Mouse (Mus musculus) right cerebral cortex, adult 18-20 months (tissue): ENCODE data around the gene Tecpr2.

ENCODE experiments used
- DNase-seq: peaks from one replicate; pipeline ENCODE4 v3.0.0; 2022; ENCODE audit warnings: mixed read lengths

Gene Tecpr2

DNA sequence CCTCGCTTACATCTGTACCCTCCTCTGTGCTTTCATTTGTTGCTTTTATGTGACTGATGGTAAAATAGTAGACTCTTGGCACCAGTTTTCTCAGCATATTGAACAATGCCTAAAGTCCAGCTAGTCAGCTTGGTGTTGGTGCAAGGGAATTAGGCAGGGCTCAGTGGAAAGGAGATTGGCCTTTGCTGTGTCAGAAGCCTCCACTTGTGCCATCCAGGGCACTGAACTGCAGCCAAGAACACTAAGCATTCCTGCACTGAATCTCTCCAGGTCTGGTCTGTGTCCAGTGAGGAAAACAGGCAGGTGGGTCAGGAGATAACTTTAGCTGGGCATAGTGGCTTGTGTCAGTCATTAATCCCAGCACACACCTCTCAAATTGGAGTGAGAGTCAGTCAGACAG lies 60.3 kb downstream of the Tecpr2 start:
- no peak for DNase-seq

DNA sequence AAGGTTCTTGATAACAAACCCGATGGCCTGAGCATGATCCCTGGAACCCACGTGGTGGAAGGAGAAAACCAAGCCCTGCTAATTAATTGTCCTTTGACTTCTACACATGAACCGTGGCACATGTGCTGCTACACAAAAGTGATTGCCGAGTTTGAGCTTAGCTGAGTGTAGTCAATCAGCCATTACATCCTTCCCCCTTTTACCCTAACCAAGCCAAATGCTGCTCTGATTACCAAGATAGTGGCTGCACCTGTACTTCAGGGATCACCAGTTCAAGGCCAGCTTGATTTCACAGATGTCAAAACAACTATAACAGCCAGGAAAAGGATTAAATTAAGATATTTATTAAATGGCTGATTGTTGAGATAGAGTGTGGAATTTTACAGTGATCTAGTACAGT lies 61.1 kb downstream of the Tecpr2 start:
- DNase-seq, result no peak

DNA sequence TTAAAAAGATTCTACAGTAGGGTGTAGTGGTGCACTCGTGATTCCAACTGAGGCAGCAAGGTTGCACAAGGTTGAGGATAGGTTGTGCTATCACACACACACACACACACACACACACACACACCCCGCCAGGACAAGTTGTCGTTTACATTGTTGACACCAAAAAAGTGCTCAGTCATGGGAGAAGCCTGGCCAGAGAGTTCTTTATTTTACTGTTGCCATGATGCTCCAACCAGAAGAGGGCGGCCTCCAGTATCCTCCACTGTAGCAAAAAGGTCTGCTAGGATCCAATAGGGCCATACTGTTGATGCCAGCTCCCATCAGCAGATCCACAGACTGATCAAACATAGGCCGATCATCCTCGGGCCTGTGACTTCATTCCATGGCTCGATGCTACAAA lies 62.2 kb downstream of the Tecpr2 start:
- DNase-seq, result no peak

DNA sequence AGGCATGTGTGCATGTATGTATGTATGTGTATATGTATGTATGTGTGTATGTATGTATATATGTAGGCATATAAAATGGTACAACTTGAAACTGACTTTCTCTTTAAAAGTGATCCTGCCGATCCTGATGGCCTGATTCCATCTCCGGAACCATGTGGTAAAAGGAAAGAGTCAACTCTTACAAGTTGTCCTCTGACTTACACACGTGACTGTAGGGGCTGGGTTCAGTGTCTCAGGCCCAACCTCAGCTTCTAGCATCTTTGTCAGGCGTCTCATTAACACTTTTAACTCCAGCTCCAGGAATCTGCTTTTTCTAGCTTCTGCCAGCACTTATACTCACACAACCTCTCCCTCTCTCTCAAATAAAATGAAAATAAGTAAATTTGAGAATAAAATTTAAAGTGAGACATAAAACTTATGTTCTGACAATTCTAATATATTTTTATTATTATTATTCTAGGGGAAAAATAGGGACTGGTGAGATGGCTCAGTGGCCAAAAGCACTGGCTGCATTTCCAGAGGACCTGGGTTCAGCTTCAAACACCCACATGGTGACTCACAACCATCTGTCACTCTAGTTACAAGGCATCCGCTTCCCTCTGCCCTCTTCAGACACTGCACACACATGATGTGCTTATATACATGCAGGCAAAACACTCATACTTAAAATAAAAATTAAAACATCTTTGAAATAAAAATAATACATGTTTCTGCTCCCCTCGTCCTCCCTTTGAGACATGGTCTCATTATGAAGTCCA lies 63.7 kb downstream of the Tecpr2 start:
- no peak for DNase-seq

- DNase-seq, result no peak
Measured at GRCm38 (mm10) chr12:110953443-110953842, 64.4 kb downstream of the Tecpr2 start.

- no peak for DNase-seq
Measured at GRCm38 (mm10) chr12:110953900-110954299, 64.8 kb downstream of the Tecpr2 start.

GRCm38 (mm10) chr12:110954351-110954991 lies 65.4 kb downstream of the Tecpr2 start:
- DNase-seq, result no peak

DNA sequence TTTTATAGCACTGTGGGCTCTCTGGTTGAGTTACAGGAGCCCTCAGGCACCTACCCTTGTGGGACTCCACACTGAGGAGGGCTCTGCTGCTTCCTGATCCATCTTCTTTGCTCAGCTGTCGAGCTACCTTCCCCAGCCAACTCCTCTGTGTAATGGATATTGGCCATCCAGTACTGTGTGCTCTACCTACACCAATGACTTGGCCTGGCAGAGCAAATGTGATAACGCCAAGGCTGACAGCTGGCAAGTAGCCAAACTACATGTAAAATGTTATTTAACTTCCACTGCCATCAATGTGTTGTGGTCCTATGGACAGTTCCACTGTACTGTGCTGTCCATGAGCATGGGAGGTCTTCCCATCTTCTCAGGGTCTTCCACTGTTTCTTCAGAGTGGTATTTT lies 72.9 kb downstream of the Tecpr2 start:
- no peak for DNase-seq

GRCm38 (mm10) chr12:110965500-110965899 lies 76.4 kb downstream of the Tecpr2 start:
- DNase-seq, result no peak

- DNase-seq, result no peak
Measured at GRCm38 (mm10) chr12:110966079-110966478, 77.0 kb downstream of the Tecpr2 start.

GRCm38 (mm10) chr12:110967146-110967545 lies 78.1 kb downstream of the Tecpr2 start:
- DNase-seq, result no peak

DNA sequence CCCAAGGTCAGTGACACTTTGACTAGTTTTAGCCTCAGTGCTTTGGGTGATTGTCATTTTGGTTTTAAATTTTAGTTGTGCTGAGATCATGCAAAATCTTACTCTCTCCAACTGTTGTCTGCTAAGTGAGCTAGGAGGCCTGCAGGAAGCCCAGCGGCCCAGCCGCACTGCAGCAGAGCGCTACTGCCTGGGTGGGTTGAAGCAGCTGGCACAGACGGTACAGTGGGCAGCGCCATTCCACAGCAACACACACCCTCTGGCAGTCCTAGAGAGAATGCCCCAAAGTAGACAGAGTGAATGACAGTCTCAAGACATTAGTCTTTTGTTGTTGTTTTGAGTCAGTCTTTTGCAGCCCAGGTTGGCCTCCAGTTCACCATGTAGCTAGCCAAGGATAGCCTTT lies 81.3 kb downstream of the Tecpr2 start:
- no peak for DNase-seq

- DNase-seq, result no peak
Measured at GRCm38 (mm10) chr12:110971972-110972371, 82.9 kb downstream of the Tecpr2 start.

DNA sequence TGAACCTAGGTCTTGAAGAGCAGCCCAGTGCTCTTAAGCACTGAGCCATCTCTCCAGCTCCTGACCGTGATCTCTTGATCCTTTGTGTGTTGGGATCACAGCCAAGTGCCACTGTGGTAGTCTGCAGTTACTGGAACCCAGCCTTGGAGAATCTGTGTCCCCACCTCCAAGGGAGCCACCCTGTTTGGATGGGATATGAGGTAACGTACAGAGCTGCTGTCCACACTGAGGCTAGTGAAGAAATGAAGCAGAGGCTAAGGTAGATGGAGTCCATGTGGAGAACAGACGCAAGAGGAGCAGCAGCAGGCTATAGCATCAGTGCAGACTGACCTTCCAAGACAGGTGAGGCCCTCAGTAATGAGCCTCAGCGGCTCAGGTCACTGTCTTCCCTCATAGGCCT lies 84.8 kb downstream of the Tecpr2 start:
- DNase-seq, result no peak

- no peak for DNase-seq
Measured at GRCm38 (mm10) chr12:110974295-110974694, 85.2 kb downstream of the Tecpr2 start.

DNA sequence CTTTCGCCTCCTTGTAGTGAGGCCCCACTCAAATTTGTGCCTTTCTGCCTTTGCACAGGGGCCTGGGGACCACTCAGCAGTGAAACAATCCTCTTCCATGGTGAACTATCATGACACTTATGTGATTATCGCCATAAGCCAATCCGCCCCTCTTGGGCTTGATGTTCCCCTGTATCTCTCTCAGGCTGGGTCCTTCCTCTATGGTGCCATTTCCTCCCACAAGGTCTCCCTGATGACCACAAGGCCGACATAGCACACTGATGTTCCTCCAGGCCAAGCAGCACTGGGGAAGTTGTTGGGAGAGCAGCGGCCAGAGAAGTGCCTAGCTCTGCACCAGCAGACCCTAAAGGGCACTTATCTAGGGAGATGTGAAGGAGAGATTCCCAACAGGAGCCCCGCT lies 85.7 kb downstream of the Tecpr2 start:
- DNase-seq, result no peak

DNA sequence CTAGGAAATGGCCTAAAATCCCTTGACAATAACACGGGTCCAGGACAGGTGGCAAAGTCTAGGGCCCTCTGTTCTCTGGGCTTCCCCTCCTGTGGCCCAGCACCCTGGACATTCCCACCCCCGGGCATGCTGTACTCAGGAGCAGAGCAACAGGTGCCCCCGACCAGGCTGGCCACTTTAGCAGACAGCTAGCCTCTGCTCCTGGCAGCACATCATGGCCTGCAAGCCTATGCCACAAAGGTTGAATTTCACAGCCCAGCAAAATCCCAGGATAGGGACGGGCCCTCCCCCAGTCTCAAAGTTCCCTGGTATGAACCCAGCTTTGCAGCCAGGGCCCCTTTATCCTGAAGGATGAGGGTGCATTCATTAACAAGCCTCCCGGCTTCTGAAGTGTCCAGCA lies 86.3 kb downstream of the Tecpr2 start:
- DNase-seq, result no peak

- no peak for DNase-seq
Measured at GRCm38 (mm10) chr12:110975838-110976468, 86.9 kb downstream of the Tecpr2 start.

DNA sequence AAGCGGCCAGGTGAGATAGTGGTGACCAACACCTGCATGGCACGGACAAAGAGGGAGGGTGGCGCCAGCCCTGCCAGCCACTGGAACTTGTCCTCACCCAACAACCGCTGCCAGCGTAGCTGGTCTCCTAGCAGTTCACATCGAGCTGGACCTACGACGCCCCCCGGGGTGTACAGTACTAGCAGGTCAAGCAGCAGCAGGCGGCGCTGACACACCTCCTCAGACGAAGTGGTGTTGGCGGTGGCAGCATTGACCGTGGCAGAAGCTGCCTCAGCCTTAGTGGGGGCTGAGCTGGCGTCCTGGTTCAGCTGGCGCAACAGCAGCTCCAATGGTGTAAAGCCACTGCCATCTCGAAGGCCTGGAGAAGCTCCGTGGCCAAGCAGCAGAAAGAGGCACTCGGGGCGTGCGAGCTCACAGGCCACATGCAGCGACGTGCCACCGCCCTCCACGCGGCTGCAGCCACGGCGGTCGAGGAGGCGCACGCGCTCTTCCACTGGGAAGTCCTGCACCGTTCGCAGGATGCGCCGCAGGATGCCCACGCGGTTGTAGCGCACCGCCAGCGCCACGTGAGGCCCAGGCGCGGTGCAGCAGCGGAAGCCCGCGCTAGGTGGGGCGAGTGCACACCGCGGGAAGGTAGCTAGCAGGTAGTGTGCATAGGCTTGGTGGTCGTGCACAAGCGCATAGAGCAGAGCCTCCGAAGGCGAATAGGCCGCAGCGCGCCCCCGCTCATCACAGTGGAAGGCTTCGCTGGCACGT lies 87.7 kb downstream of the Tecpr2 start:
- DNase-seq, result no peak

DNA sequence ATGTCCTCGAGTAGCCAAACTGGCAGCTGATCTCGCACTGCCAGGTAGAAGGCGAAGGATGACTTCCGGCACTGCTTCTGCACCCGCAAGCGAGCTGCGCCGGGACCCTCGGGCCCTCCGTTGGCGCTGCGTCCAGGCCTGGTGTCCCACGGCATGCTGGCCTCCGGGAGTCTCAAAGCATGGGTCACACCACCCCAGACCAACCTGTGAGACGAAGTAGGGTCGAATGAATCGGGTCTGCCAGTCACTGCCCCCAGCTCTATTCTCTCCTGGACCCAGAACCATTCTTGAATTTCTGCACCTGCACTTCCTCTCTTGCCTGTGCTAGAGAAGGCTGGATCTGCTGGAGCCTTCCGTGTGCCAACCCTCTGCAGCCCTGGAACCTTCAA lies 88.3 kb downstream of the Tecpr2 start:
- no peak for DNase-seq

DNA sequence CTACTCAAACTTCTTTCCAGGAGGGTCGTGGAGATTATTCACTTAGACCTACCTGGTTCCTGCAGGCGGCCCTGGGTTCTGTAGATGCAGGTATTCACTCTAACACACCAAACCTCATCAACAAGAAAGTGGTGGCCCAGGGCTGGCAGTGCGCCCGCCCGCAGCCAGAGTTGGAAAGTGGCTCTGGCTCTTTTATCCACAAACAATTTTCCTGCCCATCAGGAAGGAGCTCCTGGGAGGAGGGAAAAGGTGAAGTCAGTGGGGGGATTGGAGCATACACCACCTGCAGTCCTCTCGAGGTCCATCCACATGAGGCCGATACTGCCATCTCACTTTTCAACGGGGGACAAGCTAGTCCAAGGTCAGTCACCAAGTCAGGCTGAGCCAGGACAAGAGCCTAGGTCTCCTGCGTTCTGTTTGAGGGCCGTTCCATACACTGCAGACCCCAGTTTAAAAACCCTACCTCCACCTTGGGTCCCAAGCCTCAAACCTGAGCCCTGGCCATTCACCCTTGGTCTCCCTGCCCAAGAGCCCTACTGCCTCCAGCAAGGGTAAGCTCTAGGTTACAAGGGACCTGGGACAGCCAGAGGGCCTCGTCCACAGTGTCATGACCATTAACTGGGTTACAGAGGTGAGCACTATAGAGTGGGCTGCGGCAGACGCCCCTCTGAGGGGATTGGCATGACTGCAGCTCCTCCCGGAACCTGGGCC lies 89.0 kb downstream of the Tecpr2 start:
- DNase-seq, result no peak

DNA sequence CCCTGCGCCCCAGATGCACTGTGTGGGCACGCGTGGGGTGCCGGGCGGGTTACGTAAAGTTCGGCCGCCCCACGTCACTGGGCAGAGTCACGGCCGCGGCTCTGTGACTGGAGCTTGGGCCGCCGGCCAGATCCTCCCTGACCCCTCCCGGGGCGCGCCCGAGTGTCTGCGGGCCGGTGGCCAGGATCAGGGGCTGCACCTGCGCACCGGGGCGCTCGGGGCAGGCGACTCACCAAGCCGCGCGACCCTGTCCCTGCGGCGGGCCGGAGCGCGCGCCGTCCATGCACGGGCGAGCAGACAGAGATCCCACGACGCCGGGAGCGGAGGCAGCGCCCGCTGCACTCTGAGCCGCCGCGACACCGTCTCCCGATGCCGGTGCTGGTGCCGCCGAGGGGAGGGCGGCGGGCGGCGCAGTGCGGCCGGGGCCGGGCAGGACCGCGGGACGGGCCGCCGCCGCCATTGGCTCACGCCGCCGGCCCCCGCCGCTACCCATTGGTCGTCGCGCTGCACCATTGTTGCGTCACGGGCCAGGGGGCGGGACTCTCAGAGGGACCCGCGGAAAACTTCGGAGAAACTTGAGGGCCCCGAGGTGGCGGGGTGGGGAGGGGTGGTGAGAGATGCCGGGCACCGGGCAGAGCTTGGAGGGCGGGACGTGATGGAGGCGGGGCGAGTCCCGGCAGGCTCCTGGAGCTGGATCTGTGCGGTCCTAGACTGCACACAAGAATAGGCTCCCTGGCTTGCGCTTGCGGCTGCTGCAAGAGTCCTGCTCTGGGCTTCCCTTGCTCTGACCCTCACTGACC lies 89.7 kb downstream of the Tecpr2 start, which contains the start of gene Ankrd9:
Gene Ankrd9 (minus strand): TSS at position 434 of the 800 bp plus-strand sequence.
- peak; percentile 93 for DNase-seq
